25 mouse cellular contexts compared by ENCODE assay signal in genomic region chr15:77376920-77377319, GRCm38 (mm10). TPM values are rescaled to one million over a fixed set of nuclear protein-coding genes. Genes with fewer than 3 reads are reported as not detected.
DNase-seq lines count a peak whose midpoint lies in the region; ATAC-seq and TF ChIP-seq lines count a peak whose summit lies in the region.
"Had no signal": no experiment of that assay in that cellular context is flagged by ENCODE, and none has a peak within 500 bp of the region (broad histone marks: within the 10 kb centered on the region; RNA-seq: fewer than 3 reads in every experiment).

No protein-coding gene starts in this region.

- TF ChIP-seq CTCF in liver, postnatal 0 days (IDR thresholded peaks at IDR 0.05; ENCODE audit: low read depth), result no peak

- no peak for ATAC-seq in midbrain, embryonic 14.5 days (ENCODE audit: low FRiP score, low TSS enrichment)
- no peak for ATAC-seq in midbrain, embryonic 11.5 days (ENCODE audit: low FRiP score)
- ATAC-seq in liver, postnatal 0 days, result peak; percentile 95
- no peak for ATAC-seq in inflammation-experienced regulatory T-cells, adult 6 months
- ATAC-seq: intestine, postnatal 0 days had no signal

- H3K27me3 ChIP-seq in midbrain, embryonic 14.5 days (ENCODE audit: control insufficient read depth, insufficient read depth, low read length), result no peaks in the 10 kb centered on the region
- no peaks in the 10 kb centered on the region for H3K27me3 ChIP-seq in midbrain, embryonic 11.5 days (ENCODE audit: control insufficient read depth, insufficient read depth, low read length)
- no peaks in the 10 kb centered on the region for H3K27me3 ChIP-seq in liver, postnatal 0 days (ENCODE audit: insufficient read depth, low read length)
- H3K27me3 ChIP-seq: embryonic facial prominence, embryonic 15.5 days; heart, embryonic 15.5 days; hindbrain, embryonic 13.5 days; limb, embryonic 13.5 days; lung, embryonic 15.5 days; midbrain, embryonic 12.5 days had no signal

- H3K4me2 ChIP-seq in midbrain, embryonic 14.5 days (ENCODE audit: low read length), result no peak overlapping the region
- no peak overlapping the region for H3K4me2 ChIP-seq in midbrain, embryonic 11.5 days
- no peak overlapping the region for H3K4me2 ChIP-seq in liver, postnatal 0 days (ENCODE audit: low read depth, low read length)
- H3K4me2 ChIP-seq: embryonic facial prominence, embryonic 15.5 days; heart, embryonic 15.5 days; hindbrain, embryonic 13.5 days; limb, embryonic 13.5 days; lung, embryonic 15.5 days; midbrain, embryonic 12.5 days had no signal

- H3K27ac ChIP-seq in midbrain, embryonic 14.5 days (replicated peaks; ENCODE audit: low read depth, low read length), result no peak overlapping the region
- H3K27ac ChIP-seq in midbrain, embryonic 11.5 days (ENCODE audit: low read depth, low read length), result no peak overlapping the region
- H3K27ac ChIP-seq in liver, postnatal 0 days (ENCODE audit: low read depth), result peak overlapping the region; percentile 95
- H3K27ac ChIP-seq: embryonic facial prominence, embryonic 15.5 days; heart, embryonic 15.5 days; hindbrain, embryonic 13.5 days; kidney, postnatal 0 days; left cerebral cortex, adult 2 months; limb, embryonic 13.5 days; lung, embryonic 15.5 days; macrophage; midbrain, embryonic 12.5 days had no signal

- no peak for TF ChIP-seq EP300 in liver, postnatal 0 days (IDR thresholded peaks at IDR 0.05; ENCODE audit: low read depth)

- 83% methylated on average over 7 of the region's 7 CpGs for WGBS in midbrain, embryonic 14.5 days
- WGBS in midbrain, embryonic 11.5 days, result 88% methylated on average over 7 of the region's 7 CpGs
- 66% methylated on average over 7 of the region's 7 CpGs for WGBS in liver, postnatal 0 days (ENCODE audit: insufficient replicate concordance)

- no peak overlapping the region for H3K9ac ChIP-seq in midbrain, embryonic 14.5 days (replicated peaks; ENCODE audit: low read length)
- no peak overlapping the region for H3K9ac ChIP-seq in midbrain, embryonic 11.5 days (ENCODE audit: low read length)
- H3K9ac ChIP-seq in liver, postnatal 0 days (replicated peaks), result peak overlapping the region; percentile 31
- H3K9ac ChIP-seq: embryonic facial prominence, embryonic 15.5 days; heart, embryonic 15.5 days; hindbrain, embryonic 13.5 days; limb, embryonic 13.5 days; lung, embryonic 15.5 days; midbrain, embryonic 12.5 days had no signal

- no peak overlapping the region for H3K4me3 ChIP-seq in midbrain, embryonic 14.5 days (replicated peaks; ENCODE audit: low read depth, low read length)
- H3K4me3 ChIP-seq in midbrain, embryonic 11.5 days (ENCODE audit: low read depth, low read length), result no peak overlapping the region
- H3K4me3 ChIP-seq in liver, postnatal 0 days (ENCODE audit: low read depth, low read length), result no peak overlapping the region
- H3K4me3 ChIP-seq: embryonic facial prominence, embryonic 15.5 days; heart, embryonic 15.5 days; hindbrain, embryonic 13.5 days; left cerebral cortex, adult 2 months; limb, embryonic 13.5 days; lung, embryonic 15.5 days; midbrain, embryonic 12.5 days had no signal

- no peaks in the 10 kb centered on the region for H3K4me1 ChIP-seq in midbrain, embryonic 14.5 days (ENCODE audit: control insufficient read depth, insufficient read depth, low read length)
- H3K4me1 ChIP-seq in midbrain, embryonic 11.5 days (ENCODE audit: control insufficient read depth, insufficient read depth, low read length), result no peaks in the 10 kb centered on the region
- H3K4me1 ChIP-seq in liver, postnatal 0 days (ENCODE audit: insufficient read depth), result peaks cover 5% of the 10 kb centered on the region; the same call in 1 of the 2 replicates
- H3K4me1 ChIP-seq: embryonic facial prominence, embryonic 15.5 days; heart, embryonic 15.5 days; hindbrain, embryonic 13.5 days; lung, embryonic 15.5 days; midbrain, embryonic 12.5 days had no signal

- no peaks in the 10 kb centered on the region for H3K9me3 ChIP-seq in midbrain, embryonic 14.5 days (ENCODE audit: control insufficient read depth, low read length)
- H3K9me3 ChIP-seq in midbrain, embryonic 11.5 days (ENCODE audit: control insufficient read depth, low read length), result no peaks in the 10 kb centered on the region
- no peaks in the 10 kb centered on the region for H3K9me3 ChIP-seq in liver, postnatal 0 days (ENCODE audit: low read length)
- H3K9me3 ChIP-seq: embryonic facial prominence, embryonic 15.5 days; heart, embryonic 15.5 days; hindbrain, embryonic 13.5 days; limb, embryonic 13.5 days; lung, embryonic 15.5 days; midbrain, embryonic 12.5 days had no signal

- peak; percentile 72 to 92 for DNase-seq in adrenal gland, adult (ENCODE audit: inconsistent age in 2 of 2, low spot score in 1 of 2)
- no peak for DNase-seq in adrenal gland, adult 18-20 months (ENCODE audit: low spot score in 2 of 2)
- peak; percentile 44 for DNase-seq in gastrocnemius, postnatal 10 days
- no peak for DNase-seq in gastrocnemius, postnatal 4 days (ENCODE audit: low spot score in 2 of 2)
- peak; percentile 6 for DNase-seq in midbrain, embryonic 14.5 days
- no peak for DNase-seq in midbrain, embryonic 11.5 days (ENCODE audit: low spot score, missing footprints)
- DNase-seq in liver, postnatal 0 days, result peak; percentile 62
- DNase-seq: cerebellum, adult 8-10 months; embryo, embryonic 11 days; right cerebral cortex, adult 18-20 months had no signal

- no peaks in the 10 kb centered on the region for H3K36me3 ChIP-seq in midbrain, embryonic 14.5 days (ENCODE audit: control insufficient read depth, insufficient read depth, low read length)
- H3K36me3 ChIP-seq in midbrain, embryonic 11.5 days (ENCODE audit: control insufficient read depth, insufficient read depth, low read length), result no peaks in the 10 kb centered on the region
- no peaks in the 10 kb centered on the region for H3K36me3 ChIP-seq in liver, postnatal 0 days (replicated peaks; ENCODE audit: insufficient read depth, low read length)
- H3K36me3 ChIP-seq: embryonic facial prominence, embryonic 15.5 days; heart, embryonic 15.5 days; hindbrain, embryonic 13.5 days; limb, embryonic 13.5 days; lung, embryonic 15.5 days; midbrain, embryonic 12.5 days had no signal

RNA-seq across cellular contexts. Expression of gene Apol7a, which starts 22.0 kb away (rescaled TPM):
- under 1 TPM in 1 of 2 experiments, not detected in 1; 0.22 TPM for total RNA-seq in adrenal gland, adult 18-20 months (2021)
- under 1 TPM; 0.14 to 0.29 TPM for total RNA-seq in gastrocnemius, postnatal 10 days (2021)
- total RNA-seq in gastrocnemius, postnatal 4 days (2021), result under 1 TPM; 0.69 to 0.86 TPM
- not detected in 2 replicates for polyA plus RNA-seq in midbrain, embryonic 14.5 days (2014; fragmentation: Nextera tagmentation; extraction: Ambion mirVana)
- polyA plus RNA-seq in midbrain, embryonic 11.5 days (2014; fragmentation: Nextera tagmentation; extraction: Ambion mirVana), result not detected in 2 replicates
- polyA plus RNA-seq in liver, postnatal 0 days (2015; fragmentation: Nextera tagmentation; extraction: Ambion mirVana), result 17.6 and 20.8 TPM in 2 replicates
- polyA plus RNA-seq in inflammation-experienced regulatory T-cells, adult 6 months (2017; shearing (Covaris generic)), result not detected
- total RNA-seq: CH12.LX had no signal
- polyA plus RNA-seq: forebrain, embryonic 11.5 days; hindbrain, embryonic 13.5 days; limb, embryonic 13.5 days; macrophage; midbrain, embryonic 12.5 days; thymus, postnatal 0 days had no signal

RNA-seq across cellular contexts. Expression of gene Apol9a, which starts 34.0 kb away (rescaled TPM):
- total RNA-seq in adrenal gland, adult 18-20 months (2021), result 1 to 10 TPM in 1 of 2 experiments, under 1 TPM in 1; 0.70 to 2.2 TPM
- total RNA-seq in gastrocnemius, postnatal 10 days (2021), result not detected
- not detected for total RNA-seq in gastrocnemius, postnatal 4 days (2021)
- not detected in 2 replicates for polyA plus RNA-seq in midbrain, embryonic 14.5 days (2014; fragmentation: Nextera tagmentation; extraction: Ambion mirVana)
- polyA plus RNA-seq in midbrain, embryonic 11.5 days (2014; fragmentation: Nextera tagmentation; extraction: Ambion mirVana), result not detected in 2 replicates
- polyA plus RNA-seq in liver, postnatal 0 days (2015; fragmentation: Nextera tagmentation; extraction: Ambion mirVana), result 0.34 and 0.81 TPM in 2 replicates
- 10 to 100 TPM in 1 of 3 experiments, 1 to 10 TPM in 1, under 1 TPM in 1; 0.49 to 10.2 (median 6.8) TPM for polyA plus RNA-seq in inflammation-experienced regulatory T-cells, adult 6 months (2017; shearing (Covaris generic))
- total RNA-seq: CH12.LX; left cerebral cortex, adult 2 months had no signal
- polyA plus RNA-seq: forebrain, embryonic 11.5 days; hindbrain, embryonic 13.5 days; limb, embryonic 13.5 days; midbrain, embryonic 12.5 days; stomach, embryonic 14.5 days had no signal

Comparison
In these comparisons a context has a peak if more than half of its experiments do, and no peak if none do; other contexts are left out.
1. DNase-seq: peak in adrenal gland, adult (2 of 2), gastrocnemius, postnatal 10 days (single experiment), midbrain, embryonic 14.5 days (single experiment) and liver, postnatal 0 days (single experiment); none in adrenal gland, adult 18-20 months (0 of 2), gastrocnemius, postnatal 4 days (0 of 2) and midbrain, embryonic 11.5 days (single experiment).
2. RNA of gene Apol7a, which starts 22.0 kb away (polyA plus RNA-seq): 17.6 to 20.8 TPM in liver, postnatal 0 days; not detected in midbrain, embryonic 14.5 days, not detected in midbrain, embryonic 11.5 days and not detected in inflammation-experienced regulatory T-cells, adult 6 months; every median in the first group is over 10 times any median in the second.